Mouse (Mus musculus): ENCODE measurements at regions not wholly inside any gene's neighbourhood (a gene's known extent, or its start where the extent isn't known, plus 50 kb on each side); places are given as distances from the start of the nearest gene placed in this dataset.
"Not testable (repeated sequence)": the region's sequence is repeated elsewhere in the genome, so short reads cannot be mapped to it uniquely, and the experiment has no call there.

DNA sequence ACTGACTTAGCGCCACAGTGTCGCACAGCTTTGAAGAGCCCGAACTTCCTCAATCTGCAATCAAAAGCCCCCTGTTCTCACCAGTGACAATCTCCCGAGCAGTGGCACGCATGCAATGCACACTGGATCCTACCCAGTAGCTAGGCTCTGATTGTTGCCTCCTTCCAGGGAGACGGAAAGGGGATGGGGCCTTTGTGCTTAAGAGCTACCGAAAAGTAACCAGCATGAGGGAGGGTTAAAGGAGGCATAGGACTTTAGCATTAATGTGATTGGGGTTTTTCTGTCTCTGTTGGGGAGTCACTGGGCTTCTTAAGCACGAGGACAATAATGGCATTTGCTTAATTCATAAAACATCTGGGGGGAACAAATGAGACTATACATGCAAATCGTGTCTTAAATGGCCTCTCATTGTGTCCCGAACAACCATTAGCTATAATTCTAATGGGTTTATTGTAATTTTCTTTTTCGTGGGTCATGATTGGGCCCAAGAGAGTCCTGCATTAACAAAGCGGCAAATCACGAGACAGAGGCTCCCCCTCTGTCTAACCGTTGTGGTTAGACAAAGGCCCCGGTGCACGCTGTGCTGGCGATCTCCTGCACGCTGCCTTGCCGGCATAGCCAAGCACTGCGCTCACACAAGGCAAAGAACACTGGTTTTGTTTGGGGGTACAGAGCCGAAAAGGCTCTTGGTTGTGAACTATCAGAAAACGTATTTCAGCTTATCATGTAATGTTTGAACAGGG is 223.2 kb downstream of the Dact1 start:
- peak in 1 of 2 experiments; percentile 3 for DNase-seq

DNA sequence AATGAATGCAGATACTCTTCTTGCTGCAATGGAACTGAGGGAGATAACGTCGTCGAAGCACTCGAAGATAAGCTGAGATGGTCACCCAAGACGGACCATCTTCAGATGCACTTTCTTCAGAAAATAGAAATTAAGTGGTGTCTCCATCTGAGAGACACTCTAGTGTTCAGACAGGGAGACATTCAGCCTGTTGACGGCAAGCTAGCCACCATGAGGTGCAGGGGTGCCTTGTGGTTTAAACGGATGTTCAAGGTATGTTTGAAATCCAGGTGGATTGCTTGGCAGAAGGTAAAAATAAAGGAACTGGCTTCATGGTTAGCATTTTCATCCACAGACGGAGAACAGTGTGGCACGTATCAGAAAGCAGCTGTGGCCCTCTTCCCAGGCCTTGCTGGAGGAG is 224.0 kb downstream of the Dact1 start:
- no peak for DNase-seq

DNA sequence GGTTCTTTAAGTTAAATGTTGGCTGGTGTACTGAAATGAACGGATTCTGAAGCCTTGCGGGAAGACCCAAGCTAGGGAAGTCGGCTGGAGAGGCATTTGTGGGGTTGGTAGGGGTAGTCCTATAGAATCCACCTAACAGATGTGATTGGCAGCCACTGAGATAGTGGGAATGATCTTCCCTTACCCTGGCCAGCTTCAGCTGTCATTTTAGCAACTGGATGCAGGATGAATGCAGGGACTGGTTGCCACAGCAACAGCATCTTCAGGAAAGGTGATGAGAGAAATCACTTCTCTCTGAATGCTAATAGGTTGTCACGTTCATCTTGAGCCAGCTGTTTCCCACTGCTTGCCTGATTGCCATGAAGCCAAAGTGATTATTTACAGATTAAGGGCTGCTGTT is 224.5 kb downstream of the Dact1 start:
- DNase-seq: no peak

DNA sequence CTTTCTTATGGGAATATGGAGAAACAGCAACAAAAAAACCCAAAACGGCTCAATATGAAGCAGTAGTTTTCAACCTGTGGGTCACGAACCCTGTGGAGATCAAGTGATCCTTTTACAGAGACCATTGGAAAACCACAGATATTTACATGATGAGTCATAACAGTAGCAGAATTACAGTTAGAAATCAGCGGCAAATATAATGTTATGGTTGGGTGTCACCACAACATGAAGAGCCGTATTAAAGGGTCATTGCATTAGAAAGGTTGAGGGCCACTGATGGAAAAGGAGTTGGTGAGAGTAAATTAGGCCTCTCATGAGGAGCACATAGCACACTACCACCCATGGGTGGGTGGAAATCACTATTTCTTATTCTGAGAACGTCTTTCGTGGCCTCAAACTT is 225.6 kb downstream of the Dact1 start:
- DNase-seq: no peak

DNA sequence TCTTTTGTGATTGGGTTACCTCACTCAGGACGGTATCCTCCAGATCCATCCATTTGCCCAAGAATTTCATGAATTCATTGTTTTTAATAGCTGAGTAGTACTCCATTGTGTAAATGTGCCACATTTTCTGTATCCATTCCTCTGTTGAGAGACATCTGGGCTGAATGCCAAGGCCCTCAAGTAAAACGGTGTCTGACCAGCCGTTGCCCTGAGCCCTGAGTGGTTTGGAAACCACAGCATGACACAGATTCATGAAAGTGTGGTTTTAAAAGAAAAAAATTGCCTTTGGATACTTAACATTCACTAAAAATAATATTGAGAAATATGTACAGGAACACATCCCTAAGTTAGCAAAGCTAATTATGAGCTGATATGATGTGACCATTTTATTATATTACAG is 226.1 kb downstream of the Dact1 start:
- DNase-seq: not testable (repeated sequence)

DNA sequence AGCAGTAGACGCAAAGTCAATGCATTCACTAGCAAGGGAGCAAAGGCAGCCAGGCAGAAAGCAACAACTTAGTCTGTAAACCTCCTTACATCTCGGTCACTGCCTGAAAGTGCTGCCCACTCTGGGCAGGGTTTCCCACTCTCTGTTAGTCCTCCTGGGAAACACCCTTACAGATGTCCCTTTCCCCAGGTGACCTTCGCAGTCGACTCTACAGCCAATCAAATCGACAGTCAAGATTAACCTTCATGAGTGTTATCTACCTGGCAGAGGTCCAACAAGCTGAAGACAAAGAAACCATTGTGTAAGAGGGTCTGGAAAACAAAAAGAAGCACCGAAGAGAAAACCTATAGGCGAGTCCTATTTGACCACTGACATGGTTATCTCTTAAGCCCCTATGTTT is 229.0 kb downstream of the Dact1 start:
- DNase-seq: no peak

DNA sequence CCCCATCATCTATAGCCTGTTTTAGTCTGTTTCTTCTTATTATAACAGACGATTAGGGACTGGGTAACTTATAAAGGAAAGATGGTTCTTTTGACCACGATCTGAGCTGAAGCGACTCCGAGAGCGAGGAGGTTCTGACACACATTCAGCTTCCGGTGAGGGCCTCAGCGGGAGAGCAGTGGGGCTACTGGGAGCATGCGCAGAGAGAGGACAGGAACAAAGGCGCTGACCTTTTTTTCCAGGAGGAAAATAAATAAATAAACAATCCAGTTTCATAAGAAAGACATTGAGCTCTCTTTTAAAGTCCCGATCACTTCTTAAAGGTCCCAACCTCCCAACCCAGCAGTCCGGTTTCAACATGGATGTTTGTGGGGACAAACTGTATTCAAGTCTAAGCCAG is 230.6 kb downstream of the Dact1 start:
- DNase-seq: no peak

DNA sequence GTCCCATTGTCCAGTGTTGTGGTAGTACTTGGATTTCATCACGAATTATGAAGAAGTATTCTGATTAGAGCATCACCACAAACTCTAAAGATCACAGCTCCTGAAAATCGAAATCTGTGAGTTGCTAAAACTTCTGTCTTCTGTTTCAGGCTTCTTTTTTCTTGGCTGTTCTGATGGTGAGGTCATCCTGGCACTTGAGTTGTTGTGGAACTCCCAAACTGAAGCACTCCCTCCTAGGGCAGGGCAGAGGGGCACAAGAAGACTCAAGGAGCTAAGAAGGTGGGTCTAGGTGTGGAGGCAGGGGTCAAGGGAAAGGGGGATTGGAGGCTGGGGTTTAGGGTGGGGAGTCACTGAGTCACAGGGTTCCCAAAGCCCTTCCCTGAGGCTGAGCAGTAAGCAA is 232.3 kb downstream of the Dact1 start:
- DNase-seq: no peak

DNA sequence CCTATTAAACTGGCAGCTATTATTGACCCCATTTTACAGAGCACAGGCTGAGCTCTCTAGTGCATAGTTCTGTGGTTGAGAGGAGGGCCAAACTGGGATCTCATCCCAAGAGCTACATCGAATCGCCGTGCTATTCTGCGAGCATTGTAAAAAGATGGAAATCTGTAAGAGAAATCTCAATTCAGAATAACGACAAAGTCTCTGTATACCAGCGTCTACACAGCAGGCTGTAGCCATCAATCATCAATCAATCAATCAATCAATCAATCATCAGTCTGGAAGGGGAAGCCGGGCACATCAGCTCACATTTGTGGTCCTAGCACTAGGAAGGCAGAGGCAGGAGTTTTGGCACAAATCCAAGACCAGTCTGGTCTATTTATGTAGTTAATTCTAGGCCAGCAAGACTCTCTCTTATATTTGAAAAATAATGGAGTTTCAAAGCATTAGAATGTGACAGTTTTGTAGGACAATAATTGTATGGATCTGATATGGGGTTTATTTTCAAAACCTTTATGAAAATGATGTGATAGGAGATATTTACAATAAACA is 234.0 kb downstream of the Dact1 start:
- DNase-seq: no peak

DNA sequence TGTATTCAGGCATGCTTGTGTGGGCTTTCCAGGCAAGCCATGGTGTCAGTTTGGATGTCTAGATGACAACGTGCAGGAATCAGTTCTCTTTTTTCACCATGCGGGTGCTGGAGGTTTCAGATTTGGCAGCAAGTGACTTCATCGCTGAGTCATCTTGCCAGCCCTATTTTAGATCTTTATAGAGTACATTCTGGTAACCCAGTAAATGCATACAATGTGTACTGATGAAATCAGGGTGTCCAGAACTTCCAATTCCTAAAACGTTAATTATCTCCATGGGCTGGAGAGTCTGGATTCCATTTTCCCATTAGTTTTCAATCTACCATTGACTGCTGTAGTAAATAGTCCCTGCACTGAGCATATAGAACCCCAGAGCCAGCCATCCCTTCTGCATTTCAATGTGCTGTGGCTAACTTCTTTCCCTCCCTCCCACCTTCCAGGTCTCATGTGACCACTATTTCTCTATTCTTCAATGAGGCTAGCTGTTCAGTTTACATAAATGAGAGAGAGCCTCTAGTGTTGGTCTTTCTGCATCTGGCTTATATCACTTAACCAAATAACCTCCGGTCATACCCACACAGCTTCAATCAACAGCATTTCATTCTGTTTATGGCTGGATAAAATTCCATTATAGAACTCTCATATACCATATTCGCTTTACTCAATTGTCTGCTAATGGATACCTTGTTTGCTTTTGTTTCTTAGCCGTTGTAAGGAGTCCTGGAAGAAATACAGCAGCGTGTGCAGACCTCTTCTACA is 234.9 kb downstream of the Dact1 start:
- no peak for DNase-seq

DNA sequence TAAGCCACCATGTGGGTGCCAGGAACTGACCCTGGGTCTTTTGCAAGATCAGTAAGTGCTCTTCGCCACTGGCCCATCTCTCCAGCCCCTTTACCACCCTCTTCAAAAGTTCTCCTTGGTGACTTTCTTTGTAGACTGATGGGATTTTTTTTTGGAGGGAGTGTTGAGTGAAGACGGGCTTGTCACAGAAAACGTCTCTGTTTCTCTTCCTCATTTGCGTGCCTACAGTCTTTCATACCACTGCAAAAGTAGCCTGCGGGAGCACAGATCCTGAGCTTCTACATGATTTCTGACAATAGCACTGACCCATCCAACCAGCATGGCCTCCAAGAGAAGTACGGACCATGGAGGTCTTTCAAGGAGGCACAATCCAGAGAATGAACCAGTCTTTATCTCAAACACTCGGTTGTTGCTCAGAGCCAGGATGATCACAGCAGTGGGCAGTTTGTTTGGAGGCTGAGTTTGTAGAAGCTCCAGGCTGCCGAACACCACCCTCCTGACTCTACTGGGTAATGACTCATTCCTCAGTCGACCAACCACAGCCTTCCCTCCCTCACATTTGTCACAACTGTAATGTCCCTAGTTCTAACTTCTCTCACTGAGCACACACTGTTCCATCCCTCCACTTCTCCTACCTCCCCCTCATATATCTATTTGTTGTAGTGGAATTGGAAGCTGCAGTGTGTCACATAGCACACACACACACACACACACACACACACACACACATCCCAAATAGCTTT is 237.0 kb downstream of the Dact1 start:
- DNase-seq: no peak

DNA sequence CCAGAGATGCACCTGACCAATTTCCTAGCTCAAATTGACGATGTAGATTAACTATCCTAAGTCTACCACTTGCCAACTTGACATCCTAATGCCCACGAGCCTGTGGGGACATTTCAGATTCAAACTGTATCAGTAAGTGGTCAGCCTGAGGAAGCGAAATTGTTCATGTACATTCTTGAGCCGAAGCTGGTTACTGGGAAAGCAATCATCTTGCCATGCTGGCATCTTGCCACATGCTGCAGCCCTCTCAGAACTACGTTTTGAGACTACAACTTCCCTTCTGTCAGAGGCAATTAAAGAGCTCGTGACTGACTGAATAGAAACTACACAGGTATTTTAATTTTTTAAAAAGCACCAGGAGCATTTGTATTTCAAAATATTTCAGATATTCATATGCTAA is 239.7 kb downstream of the Dact1 start:
- no peak for DNase-seq

DNA sequence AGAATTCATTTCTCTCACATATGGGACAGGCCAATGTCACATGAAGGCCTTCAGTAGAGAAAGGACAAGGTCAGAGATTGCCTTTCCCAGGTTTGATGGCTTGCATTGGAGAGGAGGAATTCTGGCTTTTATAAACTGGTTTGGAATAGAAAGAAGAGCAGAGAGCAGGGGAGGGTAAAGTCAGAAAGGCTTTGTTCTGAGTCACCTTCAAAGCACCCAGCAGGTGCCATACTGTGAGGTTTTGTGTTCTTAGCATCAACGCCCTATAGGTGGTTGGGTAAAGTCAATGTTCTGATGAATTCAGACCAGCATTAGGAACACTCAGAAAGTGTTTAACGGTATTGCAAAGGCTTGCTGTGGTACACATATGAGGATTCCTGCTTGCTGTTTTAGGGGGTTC is 244.5 kb downstream of the Dact1 start:
- no peak for DNase-seq

DNA sequence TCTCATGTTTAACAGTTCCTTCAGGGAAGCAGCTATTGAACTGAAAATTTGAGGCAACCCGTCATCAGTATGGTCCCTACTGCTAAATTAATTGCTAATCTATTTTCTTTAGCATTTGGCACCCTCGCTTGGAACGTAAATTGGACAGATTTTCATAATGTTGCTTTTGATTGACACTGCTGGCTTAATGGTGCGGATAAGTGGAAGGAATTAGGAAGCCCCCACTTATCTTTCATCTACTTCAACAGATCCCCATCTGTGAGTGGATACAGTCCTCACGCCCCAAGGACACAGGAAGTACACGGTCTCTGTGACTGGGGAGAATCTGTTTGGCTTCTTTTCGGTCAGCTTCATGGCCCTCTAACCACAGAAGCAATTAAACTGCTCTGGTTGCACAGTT is 251.6 kb downstream of the Dact1 start:
- no peak for DNase-seq

DNA sequence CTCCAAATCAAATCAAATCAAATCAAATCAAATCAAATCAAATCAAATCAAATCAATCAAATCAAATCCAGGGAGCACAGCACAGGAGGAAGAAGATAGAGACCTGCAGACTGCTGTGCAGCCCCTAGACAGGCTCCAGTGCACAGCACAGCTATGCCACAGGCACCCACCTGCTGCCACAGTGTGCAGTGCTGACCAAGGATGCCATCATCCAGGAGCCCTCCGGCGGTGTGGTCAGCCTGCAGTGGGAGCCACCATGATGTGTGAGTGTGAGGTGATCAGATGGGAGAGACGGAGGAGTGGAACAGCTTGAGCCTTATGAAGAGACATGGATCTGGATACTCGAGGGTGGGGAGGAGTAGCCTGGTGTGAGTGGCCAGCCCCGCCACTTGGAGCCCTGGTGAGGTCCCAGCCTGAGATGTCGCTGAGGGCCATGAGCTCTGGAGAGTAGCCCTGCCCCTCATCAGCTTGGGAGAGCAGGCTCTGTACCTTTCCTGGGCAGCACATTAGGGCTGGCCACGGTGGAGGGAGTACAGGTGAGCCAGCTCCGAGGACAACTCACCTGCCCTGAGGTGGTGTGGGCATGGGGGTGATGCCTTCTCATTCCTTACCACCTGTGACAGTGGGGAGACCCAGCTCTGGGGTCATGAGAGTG is 252.4 kb downstream of the Dact1 start:
- no peak for DNase-seq

DNA sequence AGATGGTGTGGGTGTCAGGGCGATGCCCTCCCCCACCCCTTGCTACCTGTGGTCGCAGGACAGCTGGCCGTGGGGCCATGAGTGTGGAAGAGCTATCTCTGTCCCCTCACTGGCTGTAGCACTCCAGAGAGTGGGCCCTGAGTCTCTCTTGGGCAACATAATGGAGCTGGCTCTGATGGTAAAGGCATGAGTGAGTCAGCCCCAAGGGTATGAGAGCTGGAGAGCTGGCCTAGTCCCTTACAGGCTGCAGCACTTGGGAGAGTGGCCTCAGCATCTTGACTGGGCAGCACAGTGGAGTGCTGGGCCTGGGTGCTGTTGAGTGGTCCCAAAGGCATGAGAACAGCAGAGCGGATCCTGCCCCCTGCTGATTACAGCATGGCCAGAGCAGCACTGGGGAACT is 253.5 kb downstream of the Dact1 start:
- no peak for DNase-seq

DNA sequence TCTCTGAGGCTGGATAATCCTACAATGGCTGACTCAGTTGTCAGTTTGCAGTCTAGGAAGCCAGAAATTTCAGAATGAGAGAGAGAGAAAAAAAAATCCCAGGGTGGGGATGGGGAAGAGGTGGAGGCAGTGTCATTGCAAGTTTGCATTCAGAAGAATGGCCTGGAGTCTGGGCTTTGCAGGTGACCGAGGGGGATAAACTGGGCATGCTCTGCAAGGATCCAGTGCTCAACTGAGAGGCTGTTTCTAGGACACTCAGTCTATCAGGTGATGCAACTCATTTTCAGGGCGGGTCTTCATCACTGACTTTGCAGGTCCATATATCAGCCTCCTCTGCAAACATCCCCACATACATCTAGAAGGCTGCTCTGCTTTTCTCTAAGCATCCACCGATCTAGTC is 256.7 kb downstream of the Dact1 start:
- no peak for DNase-seq

DNA sequence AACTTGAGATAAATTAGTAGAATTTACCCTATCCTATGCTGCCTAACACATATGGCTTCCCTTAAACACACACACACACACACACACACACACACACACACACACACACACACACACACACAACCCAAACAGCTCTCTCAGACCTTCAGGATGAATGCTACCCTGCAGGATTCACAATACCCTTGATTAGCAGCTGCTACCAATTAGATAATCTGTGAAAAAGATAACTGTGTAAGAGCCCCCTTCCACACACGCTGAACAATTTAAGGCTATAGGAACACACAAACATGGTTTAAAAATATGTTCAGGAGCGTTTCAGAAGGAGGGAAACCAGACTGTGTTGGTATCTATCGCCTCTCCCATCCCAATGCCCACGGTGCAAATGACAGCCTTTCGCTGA is 258.6 kb downstream of the Dact1 start:
- no peak for DNase-seq

DNA sequence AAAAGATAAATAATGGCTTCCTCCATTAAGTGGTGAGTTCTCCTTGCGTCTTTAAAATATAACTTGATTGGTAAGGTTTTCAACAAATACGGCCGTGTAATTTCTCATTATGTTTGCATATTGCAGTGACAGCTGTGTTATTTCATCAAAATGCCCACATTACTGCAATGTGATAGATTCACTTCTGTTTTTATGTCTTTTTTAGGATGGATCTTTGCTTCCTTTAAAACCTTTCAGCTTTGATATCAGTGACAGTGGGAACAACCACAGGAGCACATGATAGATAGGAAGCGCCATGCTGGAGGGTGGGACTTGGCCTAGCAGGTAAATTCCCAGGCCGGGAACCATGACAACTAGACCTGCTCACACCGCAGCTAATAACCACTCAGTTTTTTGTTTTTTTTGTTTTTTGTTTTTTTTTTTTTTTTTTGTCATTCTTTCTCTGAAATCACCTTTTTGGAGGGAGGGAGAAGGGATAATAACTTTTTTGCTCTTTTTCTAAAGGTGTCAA is 259.3 kb downstream of the Dact1 start:
- DNase-seq: no peak

DNA sequence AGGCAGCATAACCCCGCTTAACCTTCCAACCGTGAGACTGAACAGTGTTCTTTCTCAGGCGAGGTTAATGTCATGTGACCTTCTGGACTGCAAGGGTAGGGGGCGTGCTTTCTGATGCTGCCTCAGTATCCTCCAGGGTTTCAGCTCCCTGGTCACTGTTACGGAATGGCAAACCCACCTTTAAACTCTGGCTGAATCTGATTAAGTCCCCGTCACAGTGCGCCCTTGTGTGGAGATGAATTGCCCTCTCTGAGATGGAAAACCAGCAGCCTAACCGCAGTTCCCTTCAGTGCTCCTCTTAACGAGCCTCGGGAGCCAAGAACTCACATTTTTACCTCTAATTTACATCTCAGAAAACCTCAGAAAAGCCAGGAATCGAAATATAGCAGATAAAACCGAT is 260.0 kb downstream of the Dact1 start:
- DNase-seq: no peak

DNA sequence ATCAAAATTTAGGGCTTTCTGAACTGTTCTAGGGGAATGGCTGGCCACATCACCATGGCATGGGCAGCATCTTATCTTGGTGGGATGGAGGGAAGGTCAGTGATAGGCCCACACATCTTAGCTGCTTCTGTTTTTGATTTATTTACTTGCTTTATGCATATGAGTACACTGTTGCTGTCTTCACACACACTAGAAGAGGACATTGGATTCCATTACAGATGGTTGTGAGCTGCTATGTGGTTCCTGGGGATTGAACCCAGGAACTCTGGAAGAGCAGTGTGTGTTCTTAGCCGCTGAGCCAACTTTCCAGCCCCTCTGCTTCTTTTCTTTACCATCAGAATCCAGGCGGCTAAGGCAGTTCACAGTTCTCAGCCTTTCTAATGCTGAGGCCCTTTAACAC is 260.4 kb downstream of the Dact1 start:
- DNase-seq: no peak

DNA sequence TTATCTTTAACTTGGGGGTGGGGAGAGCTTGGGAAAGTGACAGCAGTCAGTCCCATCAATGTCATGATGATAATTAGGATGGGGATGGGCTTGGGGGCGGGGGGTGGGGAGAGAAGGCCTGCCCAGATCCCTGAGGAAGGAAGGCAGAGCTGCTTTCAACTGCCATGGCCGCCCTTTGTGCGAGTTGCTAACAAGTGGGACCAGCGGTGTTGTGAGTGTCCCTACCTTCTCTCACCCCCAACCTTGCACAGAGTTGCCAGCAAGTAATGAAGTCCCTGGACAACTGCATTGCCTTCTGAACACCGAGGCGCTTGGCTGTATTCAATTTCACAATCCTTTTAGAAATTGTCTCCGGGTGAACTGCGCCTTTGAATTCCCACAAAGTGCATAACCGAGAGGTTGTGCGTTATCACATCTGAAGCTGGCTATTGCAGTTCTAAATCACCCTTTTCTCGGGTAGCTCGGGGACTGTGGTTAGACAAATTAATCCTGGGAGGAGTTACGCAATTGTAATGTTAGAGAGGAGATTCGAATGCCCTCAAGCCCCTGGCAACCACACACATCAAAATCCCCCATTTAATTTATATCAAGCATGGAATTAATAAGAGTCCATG is 257.9 kb upstream of the Daam1 start:
- no peak for DNase-seq

All from thymus, postnatal 36 days (tissue).